Mouse (Mus musculus): ENCODE results near the gene Keap1. TPM values are rescaled to one million over a fixed set of nuclear protein-coding genes. Genes with fewer than 3 reads are reported as not detected.
A peak's percentile ranks its signal among the peaks of the same experiment; 100 is the strongest.

Keap1 gene
- total RNA-seq, 4 experiments from 2014 or later = 57.8 to 68.8 (median 59.9) TPM

DNA sequence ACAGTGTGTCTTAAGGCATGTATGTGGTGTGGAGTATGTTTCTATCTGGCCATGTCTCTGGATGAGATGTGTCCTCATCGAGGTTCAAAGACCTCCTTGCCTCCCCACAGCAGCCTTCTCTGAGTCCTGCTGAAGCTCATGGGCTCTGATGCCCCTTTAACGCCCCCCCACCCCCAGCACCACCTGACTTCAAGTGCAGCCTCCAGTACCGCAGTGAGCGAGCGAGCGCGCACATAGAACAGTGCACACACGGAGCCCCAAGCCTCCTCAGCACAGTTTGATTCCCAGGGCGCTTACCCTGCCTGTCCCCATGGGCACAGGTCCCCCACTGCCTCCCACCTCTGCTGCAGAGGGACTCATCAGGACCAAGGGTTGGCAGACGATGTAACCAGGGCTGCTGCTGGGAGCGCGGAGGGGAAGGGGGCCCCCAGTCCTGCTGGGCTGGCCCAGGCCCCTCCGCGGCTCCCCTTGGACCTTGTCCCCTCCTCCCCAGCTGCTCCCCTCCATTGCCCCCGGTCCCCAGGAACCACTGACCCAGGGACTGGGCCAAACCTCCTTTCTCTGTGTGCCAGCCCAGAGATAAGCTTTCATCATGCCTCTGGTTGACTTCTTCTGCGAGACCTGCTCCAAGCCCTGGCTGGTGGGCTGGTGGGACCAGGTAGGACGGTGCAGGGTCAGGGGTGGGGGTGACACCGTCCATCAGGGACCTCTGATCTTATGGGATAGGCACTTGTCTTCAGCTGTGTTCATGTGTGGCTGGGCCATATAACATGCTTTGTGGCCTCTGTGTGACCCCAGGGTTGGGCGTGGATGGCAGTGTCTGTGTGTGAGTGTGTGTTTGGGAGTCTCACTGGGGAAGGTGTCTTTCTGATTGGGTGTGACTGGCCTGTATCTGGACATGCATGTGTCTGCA lies 42.4 kb downstream of the Keap1 start:
- DNase-seq (ENCODE audit: low spot score in 2 of 2) = peak; percentile 41 to 57

DNA sequence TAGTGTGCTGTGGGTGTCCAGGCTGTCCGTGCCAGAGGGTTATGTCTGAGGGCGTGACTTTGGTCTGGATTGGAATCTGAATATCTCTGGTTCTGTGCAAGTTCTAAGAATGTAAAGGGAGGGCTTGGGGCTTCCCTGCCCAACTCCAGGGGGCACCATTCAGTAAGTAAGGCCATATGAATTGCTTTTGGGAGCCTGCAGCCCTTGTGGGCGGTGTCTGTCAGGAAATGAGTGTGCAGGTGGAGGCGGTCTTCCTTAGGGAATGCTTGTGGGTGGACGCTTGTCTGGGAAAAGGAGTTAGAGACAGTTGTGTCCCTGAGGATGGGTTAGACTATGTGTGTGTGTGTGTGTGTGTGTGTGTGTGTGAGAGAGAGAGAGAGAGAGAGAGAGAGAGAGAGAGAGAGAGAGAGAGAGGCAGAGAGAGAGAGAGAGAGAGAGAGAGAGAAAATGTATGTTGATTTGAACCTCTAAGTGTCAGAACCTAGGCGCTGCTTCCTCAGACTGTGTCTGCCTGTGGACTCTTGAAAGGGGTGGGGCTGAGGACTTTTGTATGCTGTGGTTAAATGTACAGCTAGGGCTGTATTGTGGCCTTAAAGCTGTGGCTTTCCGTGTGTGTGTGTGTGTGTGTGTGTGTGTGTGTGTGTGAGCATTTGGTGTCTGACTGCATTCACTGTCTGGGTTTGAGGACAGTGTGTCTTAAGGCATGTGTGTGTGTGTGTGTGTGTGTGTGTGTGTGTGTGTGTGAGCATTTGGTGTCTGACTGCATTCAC lies 43.2 kb downstream of the Keap1 start:
- peak in 1 of 2 experiments; percentile 83 for DNase-seq (ENCODE audit: low spot score in 2 of 2)

DNA sequence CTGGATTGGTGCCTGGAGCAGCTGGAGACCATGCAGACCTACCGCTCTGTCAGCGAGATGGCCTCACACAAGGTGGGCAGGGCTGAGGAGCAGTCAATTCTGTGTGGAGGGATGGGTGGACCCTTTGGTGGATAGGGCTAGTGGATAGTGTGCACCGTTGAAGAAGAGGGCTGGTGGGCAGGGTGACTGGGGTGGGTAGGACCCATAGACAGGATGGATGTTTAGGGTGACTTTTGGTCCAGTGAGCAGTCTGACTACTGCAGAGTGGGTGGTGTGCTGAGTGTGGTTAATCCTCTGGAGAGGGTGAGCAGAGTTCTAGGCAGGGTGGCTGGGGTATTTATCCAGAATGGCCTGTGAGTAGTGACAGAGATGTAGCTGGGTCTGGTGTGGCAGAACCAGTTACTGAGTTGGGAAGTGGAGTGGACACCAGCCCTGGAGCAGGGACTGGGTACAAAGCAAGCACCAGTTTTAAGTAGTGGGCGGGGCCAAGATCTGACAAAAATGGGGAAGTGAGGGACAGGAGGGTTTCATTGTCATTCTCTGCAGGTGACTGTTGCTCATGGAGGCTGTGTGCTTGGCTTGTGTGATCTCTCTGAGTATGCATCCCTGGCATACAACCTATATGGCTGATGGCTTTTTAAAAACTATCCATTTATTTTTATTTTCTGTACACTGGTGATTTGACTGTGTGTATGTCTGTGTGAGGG lies 44.2 kb downstream of the Keap1 start:
- no peak for DNase-seq (ENCODE audit: low spot score in 2 of 2)

DNA sequence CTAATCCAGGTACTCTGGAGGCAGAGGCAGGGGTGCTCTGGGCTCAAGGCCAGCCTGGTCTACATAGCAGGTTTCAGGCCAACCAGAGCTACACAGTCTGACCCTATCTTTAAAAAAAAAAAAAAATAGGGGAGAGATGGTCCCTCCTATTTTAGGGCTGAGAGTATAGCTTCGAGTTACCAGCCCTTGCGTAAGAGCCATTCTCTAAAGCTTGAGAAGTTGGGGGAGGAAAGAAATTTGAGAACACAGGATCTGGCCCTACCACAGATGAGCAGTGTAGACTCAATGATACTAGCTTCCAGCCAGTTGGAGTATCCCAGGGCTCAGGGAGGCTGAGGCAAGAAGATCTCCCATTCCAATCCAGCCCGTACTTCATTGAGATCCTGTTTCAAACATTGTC lies 45.4 kb downstream of the Keap1 start:
- no peak for DNase-seq (ENCODE audit: low spot score in 2 of 2)

DNA sequence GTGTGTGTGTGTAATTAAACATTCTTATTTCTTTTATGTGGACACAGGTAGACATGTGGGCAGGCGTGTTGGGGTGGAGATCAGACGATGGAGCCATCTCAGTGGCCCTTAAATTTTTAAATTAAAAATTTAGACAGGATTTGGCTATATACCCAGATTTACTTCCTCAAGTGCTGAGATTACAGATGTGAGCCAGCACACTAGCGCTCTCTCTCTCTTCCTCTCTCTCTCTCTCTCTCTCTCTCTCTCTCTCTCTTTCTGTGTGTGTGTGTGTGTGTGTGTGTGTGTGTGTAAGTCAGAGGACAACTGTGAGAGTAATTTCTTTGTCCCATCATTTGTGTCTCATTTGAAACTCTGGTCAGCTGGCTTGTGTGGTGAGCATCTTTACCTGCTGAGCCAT lies 48.5 kb downstream of the Keap1 start:
- no peak for DNase-seq (ENCODE audit: low spot score in 2 of 2)

DNA sequence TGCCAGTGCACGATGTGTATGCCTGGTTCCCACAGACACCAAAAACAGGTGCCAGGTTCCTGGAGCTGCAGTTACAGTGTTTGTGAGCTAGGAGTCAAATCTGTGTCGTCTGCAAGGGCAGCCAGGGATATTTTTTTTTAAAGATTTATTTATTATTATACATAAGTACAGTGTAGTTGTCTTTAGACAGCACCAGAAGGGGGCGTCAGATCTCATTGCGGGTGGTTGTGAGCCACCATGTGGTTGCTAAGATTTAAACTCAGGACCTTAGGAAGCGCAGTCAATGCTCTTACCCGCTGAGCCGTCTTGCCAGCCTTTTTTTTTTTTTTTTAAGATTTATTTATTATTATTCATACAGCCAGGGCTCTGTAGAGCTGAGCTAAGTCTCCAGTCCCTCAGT lies 49.3 kb downstream of the Keap1 start:
- no peak for DNase-seq (ENCODE audit: low spot score in 2 of 2)

DNA sequence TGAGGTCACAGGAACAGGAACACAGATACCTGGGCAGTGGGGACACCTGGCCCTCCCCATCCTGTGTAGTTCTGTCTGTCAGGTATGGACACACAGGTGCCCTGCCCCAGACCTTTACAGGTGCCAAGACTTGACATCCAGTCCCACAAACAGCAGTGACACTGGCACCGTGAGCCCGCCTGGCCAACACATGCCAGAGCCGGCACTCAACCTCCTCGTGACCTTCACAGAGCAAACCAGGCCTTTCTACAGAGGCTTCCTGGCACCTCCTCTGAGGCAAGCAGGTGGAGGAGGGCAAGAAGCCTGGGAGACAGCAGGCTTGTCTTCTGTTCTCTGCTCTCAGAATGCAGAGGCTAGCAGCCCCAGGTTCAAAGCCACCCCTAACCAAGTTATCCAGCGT lies 53.7 kb downstream of the Keap1 start:
- no peak for DNase-seq (ENCODE audit: low spot score in 2 of 2)

DNA sequence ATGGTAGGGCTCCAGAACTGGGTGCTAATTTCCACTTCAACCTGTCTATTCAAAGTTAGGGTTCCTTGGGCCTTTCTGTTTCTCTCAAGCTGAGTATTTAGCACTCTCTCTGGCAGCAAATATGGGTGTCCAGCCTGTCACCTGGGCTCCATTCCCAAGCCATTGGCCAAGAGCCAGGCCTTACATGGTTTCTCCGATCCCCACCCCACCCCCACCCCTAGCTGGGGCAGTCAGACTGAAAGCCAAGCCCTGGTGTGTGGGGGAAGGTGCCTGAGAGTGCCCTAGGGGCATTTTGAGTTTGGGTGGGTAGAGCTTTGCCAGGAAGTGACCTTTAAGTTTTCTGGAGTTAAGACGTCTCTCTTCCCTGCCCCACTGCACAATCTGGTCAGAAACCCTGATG lies 54.4 kb downstream of the Keap1 start:
- no peak for DNase-seq (ENCODE audit: low spot score in 2 of 2)

DNA sequence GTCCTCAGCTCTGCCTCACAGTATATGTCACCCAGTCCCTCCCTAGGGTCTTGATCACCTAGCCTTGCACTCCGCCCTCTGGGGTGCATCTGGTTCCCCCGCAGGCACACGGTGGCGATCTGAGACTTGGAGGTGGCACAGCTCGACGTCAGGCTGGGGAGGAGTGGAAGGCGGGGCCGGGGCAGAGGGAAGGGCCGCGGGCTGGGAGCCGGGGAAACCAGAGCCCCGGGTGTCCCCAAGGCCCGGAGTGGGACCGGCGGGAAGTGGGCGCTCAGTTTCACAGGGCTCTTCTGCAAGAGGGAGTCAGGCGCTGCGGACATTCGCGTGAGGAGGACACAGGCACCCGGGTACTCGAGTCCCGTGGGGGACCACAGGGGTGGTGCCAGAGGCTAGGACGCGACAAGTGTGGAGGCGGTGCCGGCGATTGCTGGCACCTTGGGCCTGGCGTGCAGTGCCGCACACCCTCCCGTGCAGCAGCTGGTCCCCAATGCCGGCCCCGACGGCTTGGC lies 55.2 kb downstream of the Keap1 start:
- no peak for DNase-seq (ENCODE audit: low spot score in 2 of 2)

DNA sequence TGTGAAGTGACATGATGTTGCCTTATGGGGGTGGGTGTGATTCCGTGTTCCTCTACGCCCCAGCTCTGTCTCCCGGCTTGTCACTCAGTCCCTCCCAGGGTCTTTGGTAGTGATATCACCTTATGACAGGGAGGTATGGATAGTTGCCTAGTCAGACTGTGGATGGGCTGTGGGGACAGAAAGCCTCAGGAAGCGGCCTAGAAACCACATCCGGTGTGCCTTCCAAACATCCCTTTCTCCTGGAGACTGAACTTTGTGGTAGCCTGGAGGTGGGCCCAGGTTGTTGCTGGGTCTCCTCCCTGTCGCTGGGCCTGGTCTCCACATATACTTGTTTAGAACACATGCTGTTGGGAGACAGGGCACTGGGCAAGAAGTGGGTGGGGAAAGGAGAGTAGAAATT lies 55.7 kb downstream of the Keap1 start:
- DNase-seq (ENCODE audit: low spot score in 2 of 2) = no peak

DNA sequence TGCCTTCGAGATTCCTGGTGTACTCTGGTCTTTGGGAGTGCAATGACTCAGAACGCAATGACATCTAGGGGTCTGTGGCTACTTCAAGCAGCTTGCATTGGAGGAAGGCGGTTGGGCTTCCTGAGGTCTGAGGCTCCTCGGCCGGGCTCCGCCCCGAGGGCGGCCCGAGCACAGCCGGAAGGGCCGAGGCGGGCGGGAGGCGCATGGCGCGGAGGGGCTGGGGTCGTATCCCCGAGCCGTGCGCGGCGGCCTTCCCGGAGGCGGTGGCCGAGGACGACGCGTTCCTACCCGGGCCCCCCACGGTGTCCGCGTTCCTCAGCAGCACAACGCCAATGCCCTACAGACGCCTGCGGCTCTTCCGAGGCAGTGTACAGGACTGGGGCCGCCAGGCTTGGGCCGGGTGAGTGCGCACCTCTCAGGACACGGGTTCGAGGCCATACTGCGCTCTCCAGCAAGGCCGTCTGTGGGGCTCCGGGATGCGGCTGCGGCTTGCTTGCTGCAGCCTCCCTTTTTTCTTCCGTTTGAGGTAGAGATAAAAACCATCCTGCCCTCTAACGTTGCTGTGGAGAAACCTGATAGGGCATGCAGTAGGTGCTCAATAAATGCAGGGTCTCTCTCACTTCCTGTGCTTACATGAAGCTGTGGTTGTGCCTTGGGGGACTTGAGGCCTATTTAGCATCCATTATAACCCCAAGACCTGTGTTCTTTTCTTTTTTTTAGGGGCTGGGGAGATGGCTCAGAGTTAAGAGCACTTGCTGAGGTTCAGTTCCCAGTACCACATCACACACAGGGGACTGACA lies 57.5 kb downstream of the Keap1 start:
- DNase-seq (ENCODE audit: low spot score in 2 of 2) = no peak

DNA sequence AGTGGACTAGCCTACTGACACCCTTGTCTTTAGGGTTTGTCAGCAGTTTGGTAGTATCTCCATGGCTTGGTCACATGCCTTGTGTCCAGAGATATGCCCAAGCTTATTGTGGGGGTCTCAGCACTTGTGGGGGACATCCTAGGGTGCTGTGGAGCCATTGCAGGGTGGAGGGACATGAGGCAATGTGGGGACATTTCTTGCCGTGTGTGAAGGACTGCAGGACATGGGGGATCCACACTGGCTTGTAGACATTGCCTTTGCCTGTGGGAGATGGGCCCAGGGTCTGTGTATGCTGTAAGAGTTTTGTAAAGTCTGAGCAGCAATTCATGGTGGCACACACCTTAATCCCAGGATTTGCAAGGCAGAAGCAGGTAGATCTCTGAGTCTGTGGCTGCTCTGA lies 58.3 kb downstream of the Keap1 start:
- DNase-seq (ENCODE audit: low spot score in 2 of 2) = no peak

DNA sequence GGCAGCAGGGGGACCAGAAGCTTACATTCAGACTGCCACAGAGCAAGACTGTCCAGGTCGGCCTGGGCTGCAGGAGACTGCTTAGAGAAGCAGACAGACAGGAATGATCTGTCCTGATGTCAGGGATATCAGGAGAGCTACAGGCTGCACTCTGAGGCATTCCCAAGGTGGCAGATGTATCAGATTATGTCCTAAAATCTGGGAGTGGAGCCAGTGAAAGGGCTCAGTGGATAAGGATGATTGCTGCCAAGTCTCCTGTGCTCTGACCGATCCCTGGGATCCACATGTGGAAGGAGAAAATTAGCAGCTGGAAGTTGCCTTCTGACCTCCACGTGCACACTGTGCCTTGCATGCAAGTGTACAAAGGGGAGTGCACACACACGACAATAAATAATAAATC lies 58.8 kb downstream of the Keap1 start:
- no peak for DNase-seq (ENCODE audit: low spot score in 2 of 2)

Other genes starting within 250 kb of the Keap1 start
- 10 to 100 TPM; 55.3 to 68.0 (median 56.9) TPM for gene Mrpl4, start 236.6 kb downstream of the Keap1 start, total RNA-seq (2022)
- gene Icam1, start 223.4 kb downstream of the Keap1 start, total RNA-seq (2022) = 1 to 10 TPM; 2.2 to 4.8 (median 4.1) TPM
- gene Icam4, start 210.0 kb downstream of the Keap1 start, total RNA-seq (2022) = 1 to 10 TPM; 1.5 to 2.3 (median 1.8) TPM
- 100 to 1,000 TPM; 194 to 206 (median 202) TPM for gene Icam5, start 207.3 kb downstream of the Keap1 start, total RNA-seq (2022)
- gene Zglp1, start 172.3 kb downstream of the Keap1 start, total RNA-seq (2022) = 1 to 10 TPM in 2 of 4 experiments, not detected in 2; 1.1 to 1.7 TPM
- gene Gm49373, start 166.3 kb downstream of the Keap1 start, total RNA-seq (2022) = 1 to 10 TPM in 2 of 4 experiments, under 1 TPM in 1, not detected in 1; 0.55 to 2.3 (median 1.8) TPM
- gene Fdx1l, start 165.7 kb downstream of the Keap1 start, total RNA-seq (2022) = 10 to 100 TPM; 55.8 to 63.7 (median 58.3) TPM
- 1 to 10 TPM; 1.3 to 2.2 (median 1.6) TPM for gene Gm38431, start 147.4 kb downstream of the Keap1 start, total RNA-seq (2022)
- 10 to 100 TPM; 24.4 to 30.0 (median 26.6) TPM for gene Raver1, start 147.4 kb downstream of the Keap1 start, total RNA-seq (2022)
- 10 to 100 TPM; 11.1 to 14.5 (median 13.3) TPM for gene Tyk2, start 108.1 kb downstream of the Keap1 start, total RNA-seq (2022)
- 100 to 1,000 TPM; 116 to 150 (median 135) TPM for gene Cdc37, start 89.4 kb downstream of the Keap1 start, total RNA-seq (2022)
- gene Pde4a, start 73.6 kb downstream of the Keap1 start, total RNA-seq (2022) = 10 to 100 TPM; 91.9 to 94.8 (median 93.7) TPM
- gene S1pr5, start 9.1 kb upstream of the Keap1 start, total RNA-seq (2022) = 10 to 100 TPM; 14.8 to 20.5 (median 16.8) TPM
- gene Atg4d, start 25.9 kb upstream of the Keap1 start, total RNA-seq (2022) = 10 to 100 TPM; 35.3 to 48.7 (median 39.7) TPM
- 10 to 100 TPM; 33.5 to 43.4 (median 39.4) TPM for gene Kri1, start 48.6 kb upstream of the Keap1 start, total RNA-seq (2022)
- gene Cdkn2d, start 52.0 kb upstream of the Keap1 start, total RNA-seq (2022) = 10 to 100 TPM; 53.5 to 63.9 (median 58.8) TPM
- gene Ap1m2, start 73.0 kb upstream of the Keap1 start, total RNA-seq (2022) = 1 to 10 TPM; 1.2 to 1.5 (median 1.4) TPM
- 10 to 100 TPM; 48.0 to 68.9 (median 52.3) TPM for gene Slc44a2, start 81.3 kb upstream of the Keap1 start, total RNA-seq (2022)
- gene Ilf3, start 128.5 kb upstream of the Keap1 start, total RNA-seq (2022) = 10 to 100 TPM; 90.2 to 93.1 (median 91.0) TPM
- 10 to 100 TPM; 17.0 to 28.0 (median 23.5) TPM for gene Qtrt1, start 172.5 kb upstream of the Keap1 start, total RNA-seq (2022)
- 10 to 100 TPM; 49.5 to 64.9 (median 60.9) TPM for gene Dnm2, start 185.5 kb upstream of the Keap1 start, total RNA-seq (2022)

Measured in left cerebral cortex, adult 8-10 months (tissue).